Mouse (Mus musculus): ENCODE results near the gene Rab1a. TPM values are rescaled to one million over a fixed set of nuclear protein-coding genes. Genes with fewer than 3 reads are reported as not detected.
A peak's percentile ranks its signal among the peaks of the same experiment; 100 is the strongest.
"Not testable (repeated sequence)": the region's sequence is repeated elsewhere in the genome, so short reads cannot be mapped to it uniquely, and the experiment has no call there.

Gene Rab1a
- polyA plus RNA-seq, 1 experiment from 2014 or later = 251 TPM

- Histone ChIP-seq H3K9me3 (no peaks in the 10 kb centered on the region), H3K4me1 (peaks cover 35% of the 10 kb centered on the region), H3K4me3 (peak overlapping the region; percentile 99), H3K36me3 (no peaks in the 10 kb centered on the region; the same call in 1 of the 2 replicates), H3K27ac (no peak overlapping the region), H3K9ac (peak overlapping the region; percentile 96), H3K4me2 (peak overlapping the region; percentile 83), H3K27me3 (no peaks in the 10 kb centered on the region)
- WGBS = 59% methylated on average over 7 of the region's 7 CpGs
- no peak for ATAC-seq (ENCODE audit: insufficient number of reproducible peaks, insufficient read depth, low FRiP score, low TSS enrichment, low read depth)
These were observed 1.2 kb downstream of the Rab1a start for GRCm38 (mm10) chr11:20202299-20203011.

- Histone ChIP-seq H3K9ac (no peak overlapping the region), H3K36me3 (no peaks in the 10 kb centered on the region; the same call in 1 of the 2 replicates), H3K27ac (no peak overlapping the region), H3K27me3 (no peaks in the 10 kb centered on the region), H3K9me3 (no peaks in the 10 kb centered on the region), H3K4me3 (no peak overlapping the region), H3K4me1 (peaks cover 35% of the 10 kb centered on the region), H3K4me2 (0 out of 2 replicates have a peak overlapping the region, but pooled peaks have one; percentile 11)
- ATAC-seq (ENCODE audit: insufficient number of reproducible peaks, insufficient read depth, low FRiP score, low TSS enrichment, low read depth) = no peak
- 72% methylated on average over 2 of the region's 2 CpGs for WGBS
These were observed 3.1 kb downstream of the Rab1a start for GRCm38 (mm10) chr11:20204321-20204720.

- no peaks in the 10 kb centered on the region for H3K27me3 ChIP-seq
- no peak overlapping the region for H3K4me2 ChIP-seq
- no peak overlapping the region for H3K4me3 ChIP-seq
- H3K9me3 ChIP-seq = no peaks in the 10 kb centered on the region
- no peak for ATAC-seq (ENCODE audit: insufficient number of reproducible peaks, insufficient read depth, low FRiP score, low TSS enrichment, low read depth)
- no peak overlapping the region for H3K9ac ChIP-seq
- no peaks in the 10 kb centered on the region; the same call in 1 of the 2 replicates for H3K36me3 ChIP-seq
- peaks cover 35% of the 10 kb centered on the region for H3K4me1 ChIP-seq
- H3K27ac ChIP-seq = no peak overlapping the region
- WGBS = 87% methylated on average over 9 of the region's 9 CpGs
These were observed 3.7 kb downstream of the Rab1a start for GRCm38 (mm10) chr11:20204870-20205446.

GRCm38 (mm10) chr11:20205538-20205937, 4.3 kb downstream of the Rab1a start:
- H3K27ac ChIP-seq = no peak overlapping the region
- H3K9me3 ChIP-seq = no peaks in the 10 kb centered on the region
- H3K4me1 ChIP-seq = peaks cover 36% of the 10 kb centered on the region
- 87% methylated on average over 4 of the region's 4 CpGs for WGBS
- no peak overlapping the region for H3K4me2 ChIP-seq
- no peak overlapping the region for H3K9ac ChIP-seq
- no peaks in the 10 kb centered on the region; the same call in 1 of the 2 replicates for H3K36me3 ChIP-seq
- no peak for ATAC-seq (ENCODE audit: insufficient number of reproducible peaks, insufficient read depth, low FRiP score, low TSS enrichment, low read depth)
- no peaks in the 10 kb centered on the region for H3K27me3 ChIP-seq
- no peak overlapping the region for H3K4me3 ChIP-seq

- Histone ChIP-seq H3K4me1 (peaks cover 43% of the 10 kb centered on the region), H3K9me3 (no peaks in the 10 kb centered on the region), H3K27me3 (no peaks in the 10 kb centered on the region), H3K9ac (no peak overlapping the region), H3K4me2 (no peak overlapping the region), H3K4me3 (no peak overlapping the region), H3K27ac (no peak overlapping the region), H3K36me3 (no peaks in the 10 kb centered on the region; the same call in 1 of the 2 replicates)
- WGBS = 67% methylated on average over 2 of the region's 2 CpGs
- no peak for ATAC-seq (ENCODE audit: insufficient number of reproducible peaks, insufficient read depth, low FRiP score, low TSS enrichment, low read depth)
These were observed 5.5 kb downstream of the Rab1a start for GRCm38 (mm10) chr11:20206626-20207223.

- Histone ChIP-seq H3K4me1 (peaks cover 39% of the 10 kb centered on the region), H3K9ac (no peak overlapping the region), H3K27ac (no peak overlapping the region), H3K4me2 (no peak overlapping the region), H3K4me3 (no peak overlapping the region), H3K36me3 (no peaks in the 10 kb centered on the region; the same call in 1 of the 2 replicates), H3K9me3 (no peaks in the 10 kb centered on the region), H3K27me3 (no peaks in the 10 kb centered on the region)
- no peak for ATAC-seq (ENCODE audit: insufficient number of reproducible peaks, insufficient read depth, low FRiP score, low TSS enrichment, low read depth)
- 82% methylated on average over 2 of the region's 2 CpGs for WGBS
These were observed 6.4 kb downstream of the Rab1a start for GRCm38 (mm10) chr11:20207589-20207988.

- Histone ChIP-seq H3K9me3 (no peaks in the 10 kb centered on the region), H3K27ac (no peak overlapping the region), H3K4me2 (no peak overlapping the region), H3K36me3 (peaks cover 17% of the 10 kb centered on the region), H3K4me3 (no peak overlapping the region), H3K9ac (no peak overlapping the region), H3K4me1 (peaks cover 8% of the 10 kb centered on the region; the same call in 1 of the 2 replicates), H3K27me3 (no peaks in the 10 kb centered on the region)
- 70% methylated on average over 2 of the region's 2 CpGs for WGBS
- no peak for ATAC-seq (ENCODE audit: insufficient number of reproducible peaks, insufficient read depth, low FRiP score, low TSS enrichment, low read depth)
These were observed 10.6 kb downstream of the Rab1a start for GRCm38 (mm10) chr11:20211838-20212237.

- Histone ChIP-seq H3K36me3 (peaks cover 45% of the 10 kb centered on the region), H3K9me3 (no peaks in the 10 kb centered on the region), H3K4me3 (no peak overlapping the region), H3K27me3 (no peaks in the 10 kb centered on the region), H3K4me2 (no peak overlapping the region), H3K27ac (no peak overlapping the region), H3K4me1 (peaks cover 7% of the 10 kb centered on the region; the same call in 1 of the 2 replicates), H3K9ac (no peak overlapping the region)
- 97% methylated on average over 1 of the region's 1 CpGs for WGBS
- ATAC-seq (ENCODE audit: insufficient number of reproducible peaks, insufficient read depth, low FRiP score, low TSS enrichment, low read depth) = no peak
These were observed 13.5 kb downstream of the Rab1a start for GRCm38 (mm10) chr11:20214779-20215178.

GRCm38 (mm10) chr11:20216415-20216814, 15.2 kb downstream of the Rab1a start:
- Histone ChIP-seq H3K36me3 (peaks cover 56% of the 10 kb centered on the region), H3K9me3 (no peaks in the 10 kb centered on the region), H3K9ac (no peak overlapping the region), H3K27me3 (no peaks in the 10 kb centered on the region), H3K4me2 (no peak overlapping the region), H3K27ac (no peak overlapping the region), H3K4me1 (no peaks in the 10 kb centered on the region), H3K4me3 (no peak overlapping the region)
- 90% methylated on average over 4 of the region's 4 CpGs for WGBS
- no peak for ATAC-seq (ENCODE audit: insufficient number of reproducible peaks, insufficient read depth, low FRiP score, low TSS enrichment, low read depth)

GRCm38 (mm10) chr11:20217227-20217626, 16.0 kb downstream of the Rab1a start:
- Histone ChIP-seq H3K4me3 (no peak overlapping the region), H3K27ac (no peak overlapping the region), H3K36me3 (peaks cover 58% of the 10 kb centered on the region), H3K9ac (no peak overlapping the region), H3K4me1 (no peaks in the 10 kb centered on the region), H3K9me3 (no peaks in the 10 kb centered on the region), H3K27me3 (no peaks in the 10 kb centered on the region), H3K4me2 (no peak overlapping the region)
- 97% methylated on average over 1 of the region's 1 CpGs for WGBS
- ATAC-seq (ENCODE audit: insufficient number of reproducible peaks, insufficient read depth, low FRiP score, low TSS enrichment, low read depth) = no peak

GRCm38 (mm10) chr11:20221671-20222070, 20.4 kb downstream of the Rab1a start:
- H3K4me2 ChIP-seq; H3K27me3 ChIP-seq; H3K4me3 ChIP-seq; H3K27ac ChIP-seq; H3K9ac ChIP-seq; ATAC-seq (ENCODE audit: insufficient number of reproducible peaks, insufficient read depth, low FRiP score, low TSS enrichment, low read depth); H3K9me3 ChIP-seq; H3K4me1 ChIP-seq: not testable (repeated sequence)
- peaks cover 73% of the 10 kb centered on the region for H3K36me3 ChIP-seq
- WGBS = 83% methylated on average over 1 of the region's 1 CpGs

- H3K4me1 ChIP-seq = no peaks in the 10 kb centered on the region
- WGBS = 89% methylated on average over 6 of the region's 6 CpGs
- H3K4me2 ChIP-seq = no peak overlapping the region
- peaks cover 61% of the 10 kb centered on the region for H3K36me3 ChIP-seq
- H3K27ac ChIP-seq = no peak overlapping the region
- H3K27me3 ChIP-seq = no peaks in the 10 kb centered on the region
- no peak overlapping the region for H3K4me3 ChIP-seq
- H3K9me3 ChIP-seq = no peaks in the 10 kb centered on the region
- no peak overlapping the region for H3K9ac ChIP-seq
- no peak for ATAC-seq (ENCODE audit: insufficient number of reproducible peaks, insufficient read depth, low FRiP score, low TSS enrichment, low read depth)
These were observed 23.0 kb downstream of the Rab1a start for GRCm38 (mm10) chr11:20224196-20224595.

Measured in embryonic facial prominence, embryonic 13.5 days (tissue).